Mouse (Mus musculus): ENCODE measurements around the gene Mms22l.

GRCm38 (mm10) chr4:24556116-24556820 is 60.0 kb downstream of the Mms22l start:
- no peak for TF ChIP-seq CTCF (IDR thresholded peaks at IDR 0.05)
- TF ChIP-seq EP300 (IDR thresholded peaks at IDR 0.05) = no peak

Measured in lung, postnatal 0 days (tissue).